Mouse (Mus musculus) hindbrain, postnatal 0 days (tissue): ENCODE results near the gene Irf8. TPM values are rescaled to one million over a fixed set of nuclear protein-coding genes. Genes with fewer than 3 reads are reported as not detected.

Source experiments
- ATAC-seq: fragments of 200-750 bp; cut with Nextera tagmentation; 2 replicates; pipeline ENCODE4 v1.8.0; 2017; ENCODE audit warnings: mild to moderate bottlenecking, moderate TSS enrichment, moderate library complexity
- DNase-seq: peaks from one replicate; pipeline ENCODE4 v3.0.0-alpha.2; 2015; ENCODE audit warnings: low spot score
- H3K27ac ChIP-seq: fragments of 300-500 bp; sonication (generic); 2 replicates; pipeline ENCODE4 v1.5.1; 2014; ENCODE audit warnings: mild to moderate bottlenecking
- H3K27me3 ChIP-seq: fragments of 300-500 bp; sonication (generic); 2 replicates; pipeline ENCODE4 v1.6.1; 2014; ENCODE audit warnings: low read length, mixed read lengths; ENCODE audit not compliant: insufficient read depth
- H3K36me3 ChIP-seq: fragments of 300-500 bp; sonication (generic); 2 replicates; pipeline ENCODE4 v1.6.1; 2014; ENCODE audit warnings: low read length, mixed read lengths; ENCODE audit not compliant: insufficient read depth
- H3K4me1 ChIP-seq: fragments of 300-500 bp; sonication (generic); 2 replicates; pipeline ENCODE4 v1.6.1; 2014; ENCODE audit warnings: antibody characterized with exemption, low read length, mixed read lengths; ENCODE audit not compliant: insufficient read depth
- H3K4me2 ChIP-seq: fragments of 300-500 bp; sonication (generic); 2 replicates; pipeline ENCODE4 v1.6.1; 2014; ENCODE audit warnings: low read depth, mild to moderate bottlenecking, low read length, moderate library complexity, mixed read lengths
- H3K4me3 ChIP-seq: fragments of 300-500 bp; sonication (generic); 2 replicates; pipeline ENCODE4 v1.5.1; 2014; ENCODE audit warnings: low read length
- H3K9ac ChIP-seq: fragments of 300-500 bp; sonication (generic); replicated peaks from 2 replicates; pipeline ENCODE4 v1.6.1; 2014; ENCODE audit warnings: mild to moderate bottlenecking, low read length, moderate library complexity, mixed read lengths
- H3K9me3 ChIP-seq: fragments of 300-500 bp; sonication (generic); 2 replicates; pipeline ENCODE4 v1.6.1; 2016; ENCODE audit warnings: low read length, mixed read lengths
- CTCF ChIP-seq: IDR thresholded peaks from 2 replicates; pipeline ENCODE4 v1.5.1; 2016; ENCODE audit warnings: antibody characterized with exemption, control low read depth, low read depth
- WGBS: fragments of 180-500 bp; shearing (Covaris S2); extraction: QIAGEN DNeasy Blood & Tissue Kit; methylation state at CpG from one replicate; pipeline ENCODE4 v1.1.7; 2014; 5-methylcytosine and 5-hydroxymethylcytosine counted together
- polyA plus RNA-seq: library from polyadenylated mRNA; unstranded; fragments of >200 nt; fragmentation: Nextera tagmentation; extraction: Ambion mirVana; gene quantifications from 2 replicates; pipeline ENCODE4 v1.2.1, GENCODE M21; 2015
- total RNA-seq: library from RNA; depleted of rRNA; stranded (reverse); fragments of >200 nt; gene quantifications from 2 replicates; pipeline ENCODE4 v1.2.3, GENCODE M21; 2014

Irf8 gene
- total and polyA plus RNA-seq, 2 experiments from 2014 or later = 5.2 to 7.7 TPM

DNA sequence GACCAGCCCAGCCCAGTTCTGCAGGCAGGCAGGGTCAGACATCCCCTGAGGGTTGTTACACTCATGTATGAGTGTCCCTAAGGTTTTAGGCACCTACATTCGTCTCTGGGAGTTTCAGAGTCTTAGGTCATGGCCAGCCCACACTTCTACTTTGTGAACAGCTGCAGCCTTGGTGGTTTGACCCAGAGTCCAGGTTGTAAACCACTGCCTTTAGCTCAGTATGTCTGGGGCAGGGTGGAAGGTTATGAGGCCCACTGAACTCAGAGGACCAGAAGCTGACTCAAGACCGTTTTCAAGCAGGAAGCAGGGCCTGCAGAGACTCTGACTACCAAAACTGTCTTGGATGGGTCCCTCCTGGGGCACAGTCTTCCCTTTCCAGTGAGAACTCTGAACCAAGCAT is 4.4 kb downstream of the Irf8 start:
- no peak overlapping the region for H3K4me2 ChIP-seq
- TF ChIP-seq CTCF = no peak
- H3K27me3 ChIP-seq = peaks cover 6% of the 10 kb centered on the region; the same call in 1 of the 2 replicates
- WGBS = 75% methylated on average over 2 of the region's 2 CpGs
- no peak for ATAC-seq
- DNase-seq = no peak
- H3K9me3 ChIP-seq = no peaks in the 10 kb centered on the region
- H3K9ac ChIP-seq = no peak overlapping the region
- no peaks in the 10 kb centered on the region for H3K36me3 ChIP-seq
- H3K27ac ChIP-seq = no peak overlapping the region
- H3K4me1 ChIP-seq = 0 out of 2 replicates have a peak, but pooled peaks cover 2% of the 10 kb centered on the region
- H3K4me3 ChIP-seq = no peak overlapping the region

DNA sequence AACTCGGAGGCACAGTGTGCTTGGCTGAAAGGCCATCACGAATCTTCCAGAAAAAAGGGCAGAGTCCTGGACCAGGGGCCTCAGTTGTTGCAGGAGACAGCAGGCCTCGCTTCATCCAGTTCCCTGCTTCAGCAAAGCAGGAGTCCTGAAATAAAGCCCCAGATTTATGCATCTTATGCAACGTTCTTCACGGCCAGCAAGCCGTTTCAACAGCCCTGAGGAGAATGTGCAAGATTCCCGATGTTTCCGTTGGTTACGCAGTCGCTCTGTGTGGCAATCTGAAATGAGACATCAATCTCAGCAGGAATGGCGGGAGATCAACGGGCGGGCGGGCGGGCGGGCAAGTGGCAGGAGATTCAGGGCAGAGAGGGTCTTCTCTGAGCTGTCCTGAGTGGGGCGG is 4.8 kb downstream of the Irf8 start:
- H3K9me3 ChIP-seq = no peaks in the 10 kb centered on the region
- H3K9ac ChIP-seq = no peak overlapping the region
- peaks cover 6% of the 10 kb centered on the region; the same call in 1 of the 2 replicates for H3K27me3 ChIP-seq
- ATAC-seq (no peak), DNase-seq (no peak)
- no peak overlapping the region for H3K4me3 ChIP-seq
- H3K4me1 ChIP-seq = no peaks in the 10 kb centered on the region
- no peak for TF ChIP-seq CTCF
- WGBS = 44% methylated on average over 17 of the region's 17 CpGs
- H3K4me2 ChIP-seq = no peak overlapping the region
- no peak overlapping the region for H3K27ac ChIP-seq
- H3K36me3 ChIP-seq = no peaks in the 10 kb centered on the region

- H3K27me3 ChIP-seq = peaks cover 5% of the 10 kb centered on the region; the same call in 1 of the 2 replicates
- H3K27ac ChIP-seq = no peak overlapping the region
- H3K4me2 ChIP-seq = no peak overlapping the region
- 91% methylated on average over 15 of the region's 15 CpGs for WGBS
- no peak for DNase-seq
- no peak for TF ChIP-seq CTCF
- no peaks in the 10 kb centered on the region for H3K4me1 ChIP-seq
- no peaks in the 10 kb centered on the region for H3K36me3 ChIP-seq
- no peak for ATAC-seq
- no peaks in the 10 kb centered on the region for H3K9me3 ChIP-seq
- H3K4me3 ChIP-seq = no peak overlapping the region
- no peak overlapping the region for H3K9ac ChIP-seq
Measured at GRCm38 (mm10) chr8:120741815-120742530, 5.8 kb downstream of the Irf8 start.

- Histone ChIP-seq H3K27me3 (no peaks in the 10 kb centered on the region), H3K4me1 (no peaks in the 10 kb centered on the region), H3K36me3 (no peaks in the 10 kb centered on the region), H3K27ac (no peak overlapping the region), H3K4me3 (no peak overlapping the region), H3K9ac (no peak overlapping the region), H3K4me2 (no peak overlapping the region), H3K9me3 (no peaks in the 10 kb centered on the region)
- no peak for TF ChIP-seq CTCF
- no peak for DNase-seq
- ATAC-seq = no peak
- WGBS = 47% methylated on average over 12 of the region's 12 CpGs
Measured at GRCm38 (mm10) chr8:120743149-120743897, 7.2 kb downstream of the Irf8 start.

- no peaks in the 10 kb centered on the region for H3K9me3 ChIP-seq
- H3K27ac ChIP-seq = no peak overlapping the region
- no peaks in the 10 kb centered on the region for H3K4me1 ChIP-seq
- H3K27me3 ChIP-seq = no peaks in the 10 kb centered on the region
- H3K36me3 ChIP-seq = no peaks in the 10 kb centered on the region
- DNase-seq (no peak), ATAC-seq (no peak)
- WGBS = 66% methylated on average over 4 of the region's 4 CpGs
- H3K4me2 ChIP-seq = no peak overlapping the region
- no peak overlapping the region for H3K9ac ChIP-seq
- no peak overlapping the region for H3K4me3 ChIP-seq
- no peak for TF ChIP-seq CTCF
Measured at GRCm38 (mm10) chr8:120743898-120744290, 7.7 kb downstream of the Irf8 start.

GRCm38 (mm10) chr8:120744448-120744847 is 8.3 kb downstream of the Irf8 start:
- ATAC-seq (no peak), DNase-seq (no peak)
- no peaks in the 10 kb centered on the region for H3K27me3 ChIP-seq
- no peak overlapping the region for H3K4me3 ChIP-seq
- no peak overlapping the region for H3K4me2 ChIP-seq
- no peak overlapping the region for H3K27ac ChIP-seq
- H3K9me3 ChIP-seq = no peaks in the 10 kb centered on the region
- no peak for TF ChIP-seq CTCF
- H3K9ac ChIP-seq = no peak overlapping the region
- H3K36me3 ChIP-seq = no peaks in the 10 kb centered on the region
- 54% methylated on average over 5 of the region's 5 CpGs for WGBS
- no peaks in the 10 kb centered on the region for H3K4me1 ChIP-seq

DNA sequence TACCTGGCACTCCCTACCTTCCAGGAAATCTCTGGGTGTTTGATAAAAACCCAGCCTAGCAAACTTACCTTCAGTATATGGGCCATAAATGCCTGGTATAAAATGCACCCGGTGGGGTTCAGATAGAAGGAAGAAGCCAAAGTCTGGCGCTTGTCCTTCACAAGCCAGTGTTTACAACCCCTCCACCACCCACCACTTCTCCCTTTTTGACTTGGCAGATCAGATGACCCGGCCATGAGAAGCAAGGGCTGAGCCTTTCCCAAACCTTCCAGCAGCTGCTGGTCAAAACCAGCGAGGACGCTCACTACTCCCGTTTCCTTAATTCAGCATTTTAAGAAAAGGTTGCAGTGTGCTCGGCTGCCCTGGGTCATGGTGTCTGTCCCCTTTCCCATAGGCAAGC is 9.1 kb downstream of the Irf8 start:
- TF ChIP-seq CTCF = no peak
- no peaks in the 10 kb centered on the region for H3K9me3 ChIP-seq
- H3K9ac ChIP-seq = no peak overlapping the region
- H3K4me1 ChIP-seq = no peaks in the 10 kb centered on the region
- H3K4me3 ChIP-seq = no peak overlapping the region
- no peak for ATAC-seq
- no peak for DNase-seq
- H3K36me3 ChIP-seq = no peaks in the 10 kb centered on the region
- H3K27me3 ChIP-seq = no peaks in the 10 kb centered on the region
- no peak overlapping the region for H3K4me2 ChIP-seq
- WGBS = 81% methylated on average over 7 of the region's 7 CpGs
- H3K27ac ChIP-seq = no peak overlapping the region
